Mouse (Mus musculus) hindbrain, embryonic 11.5 days (tissue): Measurements from ENCODE around the gene Il16. TPM values are rescaled to one million over a fixed set of nuclear protein-coding genes. Genes with fewer than 3 reads are reported as not detected.

ENCODE experiments used
- ATAC-seq: fragments of 200-750 bp; cut with Nextera tagmentation; 2 replicates; pipeline ENCODE4 v1.8.0; 2017; ENCODE audit warnings: mild to moderate bottlenecking, moderate TSS enrichment, moderate library complexity; ENCODE audit not compliant: low FRiP score
- DNase-seq: peaks from one replicate; pipeline ENCODE4 v3.0.0-alpha.2; 2015; ENCODE audit warnings: low spot score
- H3K27ac ChIP-seq: fragments of 300-500 bp; sonication (generic); 2 replicates; pipeline ENCODE4 v1.5.1; 2014; ENCODE audit warnings: mild to moderate bottlenecking, low read depth, low read length
- H3K27me3 ChIP-seq: fragments of 300-500 bp; sonication (generic); 2 replicates; pipeline ENCODE4 v1.6.1; 2014; ENCODE audit warnings: mild to moderate bottlenecking, low read length, moderate library complexity, mixed read lengths; ENCODE audit not compliant: control insufficient read depth, insufficient read depth
- H3K36me3 ChIP-seq: fragments of 300-500 bp; sonication (generic); 2 replicates; pipeline ENCODE4 v1.6.1; 2014; ENCODE audit warnings: mild to moderate bottlenecking, low read length, moderate library complexity, mixed read lengths; ENCODE audit not compliant: control insufficient read depth, insufficient read depth
- H3K4me1 ChIP-seq: fragments of 300-500 bp; sonication (generic); replicated peaks from 2 replicates; pipeline ENCODE4 v1.6.1; 2014; ENCODE audit warnings: low read length, mixed read lengths; ENCODE audit not compliant: control insufficient read depth, insufficient read depth
- H3K4me2 ChIP-seq: fragments of 300-500 bp; sonication (generic); replicated peaks from 2 replicates; pipeline ENCODE4 v1.6.1; 2014; ENCODE audit warnings: mild to moderate bottlenecking, low read depth, low read length
- H3K4me3 ChIP-seq: fragments of 300-500 bp; sonication (generic); 2 replicates; pipeline ENCODE4 v1.5.1; 2014; ENCODE audit warnings: low read depth, low read length
- H3K9ac ChIP-seq: fragments of 300-500 bp; sonication (generic); 2 replicates; pipeline ENCODE4 v1.6.1; 2014; ENCODE audit warnings: low read depth, low read length
- H3K9me3 ChIP-seq: fragments of 300-500 bp; sonication (generic); 2 replicates; pipeline ENCODE4 v1.6.1; 2016; ENCODE audit warnings: low read length; ENCODE audit not compliant: control insufficient read depth
- WGBS: fragments of 180-500 bp; shearing (Covaris S2); extraction: QIAGEN DNeasy Blood & Tissue Kit; methylation state at CpG from one replicate; pipeline ENCODE4 v1.1.7; 2014; 5-methylcytosine and 5-hydroxymethylcytosine counted together
- polyA plus RNA-seq: library from polyadenylated mRNA; unstranded; fragments of >200 nt; fragmentation: Nextera tagmentation; extraction: Ambion mirVana; gene quantifications from 2 replicates; pipeline ENCODE4 v1.2.1, GENCODE M21; 2014

The Il16 gene
- polyA plus RNA-seq, 1 experiment from 2014 or later, result 1.5 TPM

DNA sequence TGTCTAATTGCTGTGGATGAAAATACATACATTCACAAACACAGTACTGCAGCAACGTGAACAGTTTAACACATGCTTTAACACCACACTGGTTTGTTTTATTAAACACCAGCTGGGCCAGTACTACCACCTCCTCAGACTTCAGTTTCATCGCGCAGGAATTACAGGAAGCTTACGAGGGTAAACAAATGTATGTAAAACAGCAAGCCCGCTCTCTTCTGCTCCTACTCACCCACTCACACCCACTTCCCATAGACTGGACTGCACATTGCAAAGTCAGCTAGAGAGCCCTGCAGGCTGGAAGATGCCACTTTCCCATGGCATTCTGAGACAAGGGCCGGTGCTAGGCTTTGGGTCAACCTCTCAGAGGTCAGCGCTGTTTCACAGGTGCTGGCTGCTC is 96.7 kb downstream of the Il16 start:
- no peak overlapping the region for H3K4me2 ChIP-seq
- H3K9ac ChIP-seq, result no peak overlapping the region
- WGBS, result 88% methylated on average over 7 of the region's 7 CpGs
- DNase-seq (no peak), ATAC-seq (no peak)
- no peaks in the 10 kb centered on the region for H3K4me1 ChIP-seq
- no peaks in the 10 kb centered on the region for H3K36me3 ChIP-seq
- no peaks in the 10 kb centered on the region for H3K9me3 ChIP-seq
- no peak overlapping the region for H3K4me3 ChIP-seq
- H3K27ac ChIP-seq, result no peak overlapping the region
- no peaks in the 10 kb centered on the region for H3K27me3 ChIP-seq

DNA sequence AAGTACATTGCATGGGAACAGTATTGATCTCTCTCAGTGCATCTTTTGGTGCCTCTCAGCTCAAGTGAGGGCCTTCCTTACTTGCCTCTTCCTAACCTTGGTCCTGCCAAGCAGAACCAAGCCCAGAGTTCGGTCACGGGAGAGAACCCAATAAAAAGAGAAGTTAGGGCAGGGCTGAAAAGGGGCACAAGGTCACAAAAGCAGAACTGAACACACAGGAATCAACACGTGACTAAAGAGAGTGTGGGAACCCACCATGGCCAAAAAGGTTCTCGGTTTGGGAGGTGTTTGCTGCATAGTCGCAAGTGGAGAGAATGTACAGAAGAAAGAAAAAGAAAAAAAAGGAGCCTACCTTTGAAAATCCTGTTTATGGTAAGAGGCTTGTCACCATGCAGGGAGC is 100.0 kb downstream of the Il16 start:
- H3K27me3 ChIP-seq, result no peaks in the 10 kb centered on the region
- no peak overlapping the region for H3K9ac ChIP-seq
- no peak overlapping the region for H3K4me2 ChIP-seq
- H3K27ac ChIP-seq, result no peak overlapping the region
- ATAC-seq (no peak), DNase-seq (no peak)
- no peaks in the 10 kb centered on the region for H3K9me3 ChIP-seq
- H3K36me3 ChIP-seq, result no peaks in the 10 kb centered on the region
- WGBS, result 81% methylated on average over 5 of the region's 5 CpGs
- no peak overlapping the region for H3K4me3 ChIP-seq
- no peaks in the 10 kb centered on the region for H3K4me1 ChIP-seq

GRCm38 (mm10) chr7:83644761-83645160 is 100.8 kb downstream of the Il16 start:
- Histone ChIP-seq H3K4me3 (no peak overlapping the region), H3K9ac (no peak overlapping the region), H3K27ac (no peak overlapping the region), H3K9me3 (no peaks in the 10 kb centered on the region), H3K36me3 (no peaks in the 10 kb centered on the region), H3K27me3 (no peaks in the 10 kb centered on the region), H3K4me2 (no peak overlapping the region), H3K4me1 (no peaks in the 10 kb centered on the region)
- WGBS, result 86% methylated on average over 2 of the region's 2 CpGs
- no peak for DNase-seq
- ATAC-seq, result no peak

DNA sequence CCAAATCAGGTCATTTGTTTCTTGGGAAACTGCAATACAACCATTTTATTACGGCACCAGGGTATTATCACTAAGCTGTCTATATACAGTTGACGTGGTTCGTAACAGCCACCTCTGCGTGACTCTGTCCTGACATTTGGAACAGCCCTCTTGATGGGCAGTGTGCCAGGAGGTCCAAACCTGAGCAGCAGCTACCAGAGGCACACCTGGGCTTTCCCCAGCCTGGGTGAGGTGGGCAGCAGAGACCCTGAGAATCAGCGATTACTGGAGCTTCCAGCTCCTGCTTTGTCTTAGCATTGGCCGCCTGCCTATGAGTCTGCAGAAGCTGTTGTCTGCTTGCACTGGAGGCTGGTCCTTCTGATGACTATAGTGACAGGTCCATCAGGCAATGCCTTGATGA is 101.9 kb downstream of the Il16 start:
- Histone ChIP-seq H3K36me3 (no peaks in the 10 kb centered on the region), H3K27me3 (no peaks in the 10 kb centered on the region), H3K9me3 (no peaks in the 10 kb centered on the region), H3K4me1 (no peaks in the 10 kb centered on the region), H3K4me2 (no peak overlapping the region), H3K27ac (no peak overlapping the region), H3K4me3 (no peak overlapping the region), H3K9ac (no peak overlapping the region)
- DNase-seq (no peak), ATAC-seq (no peak)
- WGBS, result 93% methylated on average over 6 of the region's 6 CpGs

GRCm38 (mm10) chr7:83641163-83641562 is 104.4 kb downstream of the Il16 start:
- no peak overlapping the region for H3K9ac ChIP-seq
- WGBS, result 73% methylated on average over 2 of the region's 2 CpGs
- H3K36me3 ChIP-seq, result no peaks in the 10 kb centered on the region
- no peak overlapping the region for H3K27ac ChIP-seq
- H3K9me3 ChIP-seq, result no peaks in the 10 kb centered on the region
- no peaks in the 10 kb centered on the region for H3K27me3 ChIP-seq
- ATAC-seq (no peak), DNase-seq (no peak)
- H3K4me1 ChIP-seq, result no peaks in the 10 kb centered on the region
- no peak overlapping the region for H3K4me3 ChIP-seq
- no peak overlapping the region for H3K4me2 ChIP-seq

- 87% methylated on average over 5 of the region's 5 CpGs for WGBS
- no peak for ATAC-seq
- H3K4me3 ChIP-seq, result no peak overlapping the region
These were observed 104.9 kb downstream of the Il16 start for GRCm38 (mm10) chr7:83640581-83640980.

DNA sequence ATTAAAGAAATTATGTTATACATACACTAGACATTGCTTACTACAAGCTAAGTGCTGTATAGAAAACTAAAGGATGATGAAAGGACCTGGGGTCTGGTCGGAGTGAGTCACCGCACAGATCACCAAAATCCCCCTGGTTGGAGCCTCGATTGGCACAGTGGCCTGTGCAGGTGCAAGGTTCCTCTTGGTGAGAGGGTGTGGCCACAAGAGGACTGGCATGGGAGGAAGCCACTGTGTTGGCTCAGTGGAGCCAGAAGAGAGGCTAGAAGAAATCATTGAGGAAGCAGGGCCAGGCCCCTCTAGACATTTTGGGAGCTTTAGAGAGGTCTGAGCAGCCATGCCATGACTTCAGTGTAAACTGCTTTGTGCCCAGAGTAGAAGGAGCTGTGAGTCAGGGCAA is 106.4 kb downstream of the Il16 start:
- Histone ChIP-seq H3K9me3 (no peaks in the 10 kb centered on the region), H3K27me3 (no peaks in the 10 kb centered on the region), H3K4me1 (no peaks in the 10 kb centered on the region), H3K4me3 (no peak overlapping the region), H3K9ac (no peak overlapping the region), H3K27ac (no peak overlapping the region), H3K36me3 (no peaks in the 10 kb centered on the region), H3K4me2 (no peak overlapping the region)
- DNase-seq (no peak), ATAC-seq (no peak)
- WGBS, result 90% methylated on average over 3 of the region's 3 CpGs

More at GRCm38 (mm10) chr7:83640581-83640980, 104.9 kb downstream of the Il16 start:
- no peaks in the 10 kb centered on the region for H3K27me3 ChIP-seq
- no peaks in the 10 kb centered on the region for H3K36me3 ChIP-seq
- H3K9me3 ChIP-seq, result no peaks in the 10 kb centered on the region
- H3K4me1 ChIP-seq, result no peaks in the 10 kb centered on the region
- no peak for DNase-seq
- no peak overlapping the region for H3K4me2 ChIP-seq
- no peak overlapping the region for H3K27ac ChIP-seq
- no peak overlapping the region for H3K9ac ChIP-seq

- no peak for ATAC-seq
- H3K4me2 ChIP-seq, result no peak overlapping the region
- H3K4me1 ChIP-seq, result no peaks in the 10 kb centered on the region
- WGBS, result 87% methylated on average over 8 of the region's 8 CpGs
- H3K27ac ChIP-seq, result no peak overlapping the region
- H3K27me3 ChIP-seq, result no peaks in the 10 kb centered on the region
- no peak overlapping the region for H3K4me3 ChIP-seq
- H3K9me3 ChIP-seq, result no peaks in the 10 kb centered on the region
- H3K36me3 ChIP-seq, result no peaks in the 10 kb centered on the region
- no peak for DNase-seq
- H3K9ac ChIP-seq, result no peak overlapping the region
These were observed 107.5 kb downstream of the Il16 start for GRCm38 (mm10) chr7:83637781-83638583.

DNA sequence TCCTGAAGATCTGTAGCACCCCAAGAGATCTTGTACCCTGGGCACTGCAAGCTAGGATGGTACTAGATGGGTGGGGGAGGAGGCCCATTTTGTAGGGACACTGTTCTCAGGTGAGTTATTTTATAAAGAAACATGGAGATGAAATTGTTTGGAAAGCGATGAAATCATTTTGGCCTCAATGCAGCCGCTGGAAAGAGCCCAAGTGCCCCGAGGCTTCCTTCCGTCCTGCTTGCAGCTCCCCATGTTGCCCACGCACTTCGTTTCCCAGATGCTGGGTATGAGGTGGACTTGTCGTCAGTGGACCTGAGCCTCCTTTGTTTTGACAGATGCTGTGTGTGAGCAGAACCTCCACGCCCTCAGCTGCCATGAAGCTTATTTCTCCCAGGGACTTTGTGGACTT is 109.1 kb downstream of the Il16 start:
- no peak for ATAC-seq
- Histone ChIP-seq H3K27me3 (no peaks in the 10 kb centered on the region), H3K4me3 (no peak overlapping the region), H3K9me3 (no peaks in the 10 kb centered on the region), H3K4me2 (no peak overlapping the region), H3K4me1 (no peaks in the 10 kb centered on the region), H3K36me3 (no peaks in the 10 kb centered on the region), H3K9ac (no peak overlapping the region), H3K27ac (no peak overlapping the region)
- WGBS, result 90% methylated on average over 8 of the region's 8 CpGs
- no peak for DNase-seq
